Comparison of ENCODE assay signal across 15 mouse cellular contexts in the genomic region with DNA sequence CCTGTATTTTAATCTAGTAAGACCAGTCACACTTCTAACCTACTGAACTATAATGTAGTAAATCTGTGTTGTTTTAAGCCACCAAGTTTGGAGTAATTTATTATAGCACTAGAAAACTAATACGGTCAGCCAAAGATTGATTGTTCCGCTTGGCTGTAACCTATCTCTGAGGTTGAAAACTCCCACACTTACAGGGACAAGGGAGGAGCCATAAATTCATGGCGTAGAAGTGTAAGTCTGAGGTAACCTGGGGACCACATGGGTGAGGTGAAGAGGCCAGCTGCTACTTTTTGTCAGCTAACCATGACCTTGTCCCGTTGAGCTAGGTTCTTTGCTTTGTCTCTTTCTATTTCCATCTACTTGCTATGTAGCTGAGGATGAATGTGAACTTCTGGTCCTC.
"Had no signal": no experiment of that assay in that cellular context is flagged by ENCODE, and none has a peak within 500 bp of the region (broad histone marks: within the 10 kb centered on the region; RNA-seq: fewer than 3 reads in every experiment).

No protein-coding gene starts in this region.

- H3K9ac ChIP-seq: neural tube, embryonic 15.5 days; stomach, embryonic 15.5 days had no signal

- H3K4me3 ChIP-seq: neural tube, embryonic 15.5 days; stomach, embryonic 15.5 days had no signal

- H3K9me3 ChIP-seq: neural tube, embryonic 15.5 days; stomach, embryonic 15.5 days had no signal

- H3K4me2 ChIP-seq: neural tube, embryonic 15.5 days; stomach, embryonic 15.5 days had no signal

- H3K27ac ChIP-seq: neural tube, embryonic 15.5 days; stomach, embryonic 15.5 days; stomach, postnatal 0 days had no signal

- DNase-seq: retina, postnatal 1 day; right cerebral cortex, adult 18-20 months; right cerebral cortex, postnatal 14 days; right cerebral cortex, postnatal 25 days; right cerebral cortex, postnatal 4 days; spleen, adult 18-20 months; thymus, adult 18-20 months; thymus, adult 2 months; thymus, postnatal 14 days; thymus, postnatal 25 days; thymus, postnatal 36 days; thymus, postnatal 4 days had no signal

- H3K4me1 ChIP-seq: neural tube, embryonic 15.5 days; stomach, embryonic 15.5 days had no signal

- H3K27me3 ChIP-seq: neural tube, embryonic 15.5 days; stomach, embryonic 15.5 days had no signal

- H3K36me3 ChIP-seq: neural tube, embryonic 15.5 days; stomach, embryonic 15.5 days had no signal
